Mouse (Mus musculus): Measurements from ENCODE around the gene Ttc36. TPM values are rescaled to one million over a fixed set of nuclear protein-coding genes. Genes with fewer than 3 reads are reported as not detected.
"Not testable (repeated sequence)": the region's sequence is repeated elsewhere in the genome, so short reads cannot be mapped to it uniquely, and the experiment has no call there.

Ttc36 gene
- polyA plus RNA-seq, 1 experiment from 2014 or later, result not detected

DNA sequence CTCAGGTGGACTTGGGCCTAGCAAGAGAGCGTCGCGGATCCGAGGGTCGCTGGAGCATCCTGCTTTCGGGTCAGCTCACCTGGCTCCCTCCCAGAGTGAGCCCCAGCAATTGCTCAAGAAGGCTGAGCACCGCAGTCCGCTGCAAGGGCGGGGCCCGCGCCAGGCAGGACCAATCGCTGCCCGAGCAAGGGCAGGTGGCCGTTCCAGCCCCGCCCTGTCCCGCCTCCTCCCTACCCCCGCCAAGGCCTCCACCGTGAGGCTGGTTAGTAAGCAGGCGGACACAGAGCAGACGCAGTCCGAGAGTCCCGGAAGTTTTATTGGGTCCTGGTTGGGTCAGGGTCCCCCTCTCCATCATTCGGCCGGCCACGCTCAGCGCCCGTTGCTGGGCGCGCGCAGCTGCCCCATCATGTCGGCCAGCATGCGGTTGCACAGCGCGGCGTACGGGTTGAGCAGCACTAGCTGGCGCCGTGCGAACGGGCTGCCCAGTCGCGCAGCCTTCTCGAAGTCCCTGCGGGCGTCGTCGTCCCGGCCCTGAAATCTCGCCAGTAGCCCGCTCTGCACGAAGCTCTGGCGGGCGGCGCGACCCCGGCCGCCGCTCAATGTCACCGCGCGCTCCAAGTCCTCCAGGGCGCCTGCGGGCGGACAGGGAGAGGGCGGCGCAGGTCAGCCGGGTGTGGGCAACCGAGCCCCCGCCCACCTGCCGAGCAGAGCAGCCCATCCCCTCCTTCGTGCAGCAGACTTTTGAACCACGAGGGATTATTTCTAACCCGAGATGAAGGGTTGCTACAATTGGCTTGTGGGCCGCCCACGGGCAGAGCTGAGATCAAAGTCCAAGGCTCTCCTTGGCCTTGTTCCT is 3.5 kb downstream of the Ttc36 start, which contains the start of gene Tmem25:
TSS of gene Tmem25 (minus strand) at position 206 of the 856 bp plus-strand sequence.
- peak within 1 kb of the TSS; percentile 85 for H3K4me2 ChIP-seq (ENCODE audit: low read length)
- H3K9ac ChIP-seq (replicated peaks; ENCODE audit: low read depth, low read length), result peak within 1 kb of the TSS; percentile 69
- under 1% methylated on average over 75 of the region's 75 CpGs for WGBS
- H3K4me1 ChIP-seq (replicated peaks; ENCODE audit: control insufficient read depth, insufficient read depth, low read length), result peaks cover 13% of the 10 kb centered on the region
- H3K27ac ChIP-seq (ENCODE audit: low read length), result 0 out of 2 replicates have a peak within 1 kb of the TSS, but pooled peaks have one; percentile 10
- H3K9me3 ChIP-seq (ENCODE audit: control insufficient read depth, low read length), result no peaks in the 10 kb centered on the region
- peak; percentile 98 for ATAC-seq
- H3K36me3 ChIP-seq (ENCODE audit: control insufficient read depth, insufficient read depth), result no peaks in the 10 kb centered on the region
- peak within 1 kb of the TSS; percentile 64 for H3K4me3 ChIP-seq (replicated peaks; ENCODE audit: low read length)
- no peaks in the 10 kb centered on the region for H3K27me3 ChIP-seq (replicated peaks; ENCODE audit: control insufficient read depth, insufficient read depth, low read length)

DNA sequence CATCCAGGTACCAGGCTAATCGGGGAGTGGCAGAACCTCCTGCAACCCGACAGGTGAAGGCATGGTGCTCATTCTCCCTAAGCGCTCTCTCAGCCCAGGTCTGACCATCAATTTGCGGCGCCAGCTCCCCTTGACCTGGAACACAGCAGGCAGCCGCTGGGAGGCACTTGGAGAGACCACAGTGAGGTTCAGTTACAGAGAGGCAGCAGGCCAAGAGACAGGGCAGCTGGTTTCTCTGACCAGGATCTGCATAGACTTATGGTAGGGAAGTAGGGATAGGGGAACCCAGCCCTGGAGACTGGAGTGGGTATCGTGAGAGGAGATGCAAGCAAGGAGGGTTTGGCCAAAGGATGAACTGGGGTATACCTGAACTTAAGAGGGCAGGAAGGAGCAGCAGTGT is 4.6 kb downstream of the Ttc36 start:
- Histone ChIP-seq H3K36me3 (ENCODE audit: control insufficient read depth, insufficient read depth) (no peaks in the 10 kb centered on the region), H3K9ac (replicated peaks; ENCODE audit: low read depth, low read length) (no peak overlapping the region), H3K4me1 (replicated peaks; ENCODE audit: control insufficient read depth, insufficient read depth, low read length) (peaks cover 13% of the 10 kb centered on the region), H3K9me3 (ENCODE audit: control insufficient read depth, low read length) (no peaks in the 10 kb centered on the region), H3K4me2 (ENCODE audit: low read length) (peak overlapping the region; percentile 85), H3K27ac (ENCODE audit: low read length) (no peak overlapping the region), H3K4me3 (replicated peaks; ENCODE audit: low read length) (peak overlapping the region; percentile 64; the same call in 1 of the 2 replicates), H3K27me3 (replicated peaks; ENCODE audit: control insufficient read depth, insufficient read depth, low read length) (no peaks in the 10 kb centered on the region)
- WGBS, result 42% methylated on average over 7 of the region's 7 CpGs
- ATAC-seq, result no peak

DNA sequence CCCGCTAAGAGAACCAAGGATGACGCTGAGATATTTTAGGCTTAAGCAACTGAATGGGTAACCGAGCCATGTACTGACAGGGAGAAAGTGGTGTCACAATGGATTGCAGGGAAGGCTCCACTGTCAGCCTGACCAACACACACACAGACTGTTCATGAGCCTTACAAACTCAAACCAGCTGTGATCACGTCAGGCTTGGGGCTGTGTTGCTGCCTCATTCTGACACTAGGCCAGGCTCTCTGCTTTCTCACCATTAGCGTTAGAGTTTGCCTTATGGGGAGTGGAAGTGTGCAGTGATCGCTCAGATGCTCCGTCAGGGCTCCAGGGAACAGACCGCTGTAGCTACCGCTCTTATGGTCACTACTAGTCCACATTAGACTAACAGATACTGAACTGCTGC is 10.0 kb downstream of the Ttc36 start:
- Histone ChIP-seq H3K9me3 (ENCODE audit: control insufficient read depth, low read length) (no peaks in the 10 kb centered on the region), H3K4me3 (replicated peaks; ENCODE audit: low read length) (no peak overlapping the region), H3K27me3 (replicated peaks; ENCODE audit: control insufficient read depth, insufficient read depth, low read length) (no peaks in the 10 kb centered on the region), H3K4me2 (ENCODE audit: low read length) (no peak overlapping the region), H3K27ac (ENCODE audit: low read length) (no peak overlapping the region), H3K9ac (replicated peaks; ENCODE audit: low read depth, low read length) (no peak overlapping the region), H3K4me1 (replicated peaks; ENCODE audit: control insufficient read depth, insufficient read depth, low read length) (no peaks in the 10 kb centered on the region), H3K36me3 (ENCODE audit: control insufficient read depth, insufficient read depth) (peaks cover 29% of the 10 kb centered on the region)
- 87% methylated on average over 9 of the region's 9 CpGs for WGBS
- ATAC-seq, result no peak

DNA sequence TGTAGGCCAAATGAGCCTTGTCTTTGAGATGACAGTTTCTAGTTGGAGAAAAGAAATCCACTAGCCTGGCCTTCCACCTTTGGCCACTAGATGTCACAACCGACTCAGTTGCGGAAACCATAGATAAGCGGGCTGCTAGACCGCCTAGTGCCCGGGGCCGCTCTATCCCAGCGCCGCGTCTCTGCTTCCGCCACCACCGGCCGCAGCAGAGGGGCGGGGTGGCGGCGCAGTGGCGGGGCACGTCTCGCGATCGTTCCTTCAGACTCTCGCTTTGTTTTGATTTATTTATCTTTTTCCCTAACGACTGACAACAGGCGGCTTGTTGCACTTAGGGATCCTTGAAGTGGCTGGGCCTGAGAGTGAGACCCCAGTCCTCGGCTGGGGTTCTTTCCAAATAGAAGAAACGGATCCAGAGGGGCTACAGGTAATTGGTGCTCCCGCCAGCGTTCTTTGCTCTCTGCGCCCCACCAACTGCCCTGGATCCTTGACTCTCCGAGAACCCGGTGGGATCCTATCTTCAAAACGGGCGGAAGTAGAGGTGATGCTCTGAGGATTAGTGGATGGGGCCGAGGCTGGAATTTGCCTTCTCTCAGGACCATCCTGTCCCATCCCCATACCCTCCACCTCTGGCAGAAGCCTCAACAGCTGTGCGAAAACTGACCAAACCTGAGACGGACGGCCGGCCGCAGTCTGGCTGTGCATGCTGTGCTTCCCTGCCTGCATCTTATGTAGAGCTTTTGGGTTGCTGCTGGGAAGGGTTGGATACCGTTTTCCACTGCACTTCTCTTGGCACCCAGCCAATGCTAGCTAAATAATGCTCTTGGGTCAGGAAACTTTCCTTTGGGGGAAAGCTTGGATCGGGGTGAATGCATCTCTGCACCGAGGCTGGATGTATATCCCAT is 29.9 kb downstream of the Ttc36 start:
- Histone ChIP-seq H3K4me3 (replicated peaks; ENCODE audit: low read length) (peak overlapping the region; percentile 52), H3K4me2 (ENCODE audit: low read length) (peak overlapping the region; percentile 92), H3K27ac (ENCODE audit: low read length) (peak overlapping the region; percentile 81), H3K36me3 (ENCODE audit: control insufficient read depth, insufficient read depth) (0 out of 2 replicates have a peak, but pooled peaks cover 4% of the 10 kb centered on the region), H3K9ac (replicated peaks; ENCODE audit: low read depth, low read length) (peak overlapping the region; percentile 66), H3K9me3 (ENCODE audit: control insufficient read depth, low read length) (no peaks in the 10 kb centered on the region), H3K27me3 (replicated peaks; ENCODE audit: control insufficient read depth, insufficient read depth, low read length) (no peaks in the 10 kb centered on the region), H3K4me1 (replicated peaks; ENCODE audit: control insufficient read depth, insufficient read depth, low read length) (peaks cover 9% of the 10 kb centered on the region)
- ATAC-seq, result peak; percentile 100
- WGBS, result 0% methylated on average over 41 of the region's 41 CpGs

DNA sequence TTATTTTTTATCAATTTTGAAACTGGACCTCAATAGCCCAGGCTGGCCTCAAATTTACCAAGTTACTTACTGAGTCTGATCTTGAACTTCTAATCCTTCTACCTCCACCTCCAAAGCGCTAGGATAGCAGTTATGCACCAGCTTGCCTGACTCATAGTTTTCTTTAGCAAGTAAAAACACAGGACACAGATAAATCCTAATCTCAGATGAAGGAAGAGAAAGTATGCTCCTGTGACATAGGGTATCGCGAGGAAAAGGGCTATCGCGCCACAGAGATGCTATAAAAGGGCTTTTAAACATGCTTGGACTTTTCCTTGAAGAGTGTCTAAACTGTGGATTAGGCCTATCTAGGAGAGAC is 30.5 kb downstream of the Ttc36 start:
- no peak for ATAC-seq
- Histone ChIP-seq H3K4me2 (ENCODE audit: low read length) (no peak overlapping the region), H3K4me1 (replicated peaks; ENCODE audit: control insufficient read depth, insufficient read depth, low read length) (peaks cover 9% of the 10 kb centered on the region), H3K9ac (replicated peaks; ENCODE audit: low read depth, low read length) (no peak overlapping the region), H3K27ac (ENCODE audit: low read length) (no peak overlapping the region), H3K4me3 (replicated peaks; ENCODE audit: low read length) (no peak overlapping the region), H3K36me3 (ENCODE audit: control insufficient read depth, insufficient read depth) (0 out of 2 replicates have a peak, but pooled peaks cover 4% of the 10 kb centered on the region), H3K27me3 (replicated peaks; ENCODE audit: control insufficient read depth, insufficient read depth, low read length) (no peaks in the 10 kb centered on the region), H3K9me3 (ENCODE audit: control insufficient read depth, low read length) (no peaks in the 10 kb centered on the region)
- 22% methylated on average over 5 of the region's 5 CpGs for WGBS

DNA sequence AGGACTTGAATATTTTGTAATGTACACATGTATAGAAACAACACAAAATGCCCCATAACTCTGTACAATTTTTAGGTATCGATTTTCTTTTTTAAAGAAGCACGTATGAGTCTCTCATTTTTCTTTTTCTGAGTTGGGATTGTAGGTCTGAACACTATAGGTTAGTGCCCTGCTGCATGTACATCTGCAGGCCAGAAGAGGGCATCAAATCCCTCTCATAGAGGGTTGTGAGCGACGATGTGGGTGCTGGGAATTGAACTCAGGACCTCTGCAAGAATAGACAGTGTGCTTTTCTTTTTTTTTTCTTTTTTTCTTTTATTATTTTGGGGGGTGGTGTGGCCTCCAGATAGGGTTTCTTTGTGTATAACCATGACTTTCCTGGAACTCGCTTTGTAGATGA is 31.5 kb downstream of the Ttc36 start:
- H3K4me2 ChIP-seq (ENCODE audit: low read length), result no peak overlapping the region
- WGBS, result 92% methylated on average over 5 of the region's 5 CpGs
- H3K27me3 ChIP-seq (replicated peaks; ENCODE audit: control insufficient read depth, insufficient read depth, low read length), result no peaks in the 10 kb centered on the region
- no peak overlapping the region for H3K4me3 ChIP-seq (replicated peaks; ENCODE audit: low read length)
- H3K4me1 ChIP-seq (replicated peaks; ENCODE audit: control insufficient read depth, insufficient read depth, low read length), result peaks cover 11% of the 10 kb centered on the region
- H3K9me3 ChIP-seq (ENCODE audit: control insufficient read depth, low read length), result no peaks in the 10 kb centered on the region
- 0 out of 2 replicates have a peak, but pooled peaks cover 2% of the 10 kb centered on the region for H3K36me3 ChIP-seq (ENCODE audit: control insufficient read depth, insufficient read depth)
- no peak overlapping the region for H3K9ac ChIP-seq (replicated peaks; ENCODE audit: low read depth, low read length)
- ATAC-seq, result no peak
- H3K27ac ChIP-seq (ENCODE audit: low read length), result no peak overlapping the region

DNA sequence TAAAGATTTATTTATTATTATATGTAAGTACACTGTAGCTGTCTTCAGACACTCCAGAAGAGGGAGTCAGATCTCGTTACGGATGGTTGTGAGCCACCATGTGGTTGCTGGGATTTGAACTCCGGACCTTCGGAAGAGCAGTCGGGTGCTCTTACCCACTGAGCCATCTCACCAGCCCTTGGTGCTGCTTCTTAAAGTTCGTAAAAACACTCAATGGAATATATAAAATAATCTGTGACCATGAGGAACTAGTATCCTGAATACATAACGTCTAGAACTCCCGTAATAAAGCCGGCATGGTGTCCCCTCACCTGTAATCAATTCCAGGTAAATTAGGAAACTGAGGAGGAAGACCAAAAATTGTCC is 34.9 kb downstream of the Ttc36 start:
- Histone ChIP-seq H3K4me3 (replicated peaks; ENCODE audit: low read length) (peak overlapping the region; percentile 90), H3K4me2 (ENCODE audit: low read length) (peak overlapping the region; percentile 23), H3K4me1 (replicated peaks; ENCODE audit: control insufficient read depth, insufficient read depth, low read length) (peaks cover 17% of the 10 kb centered on the region)
- H3K27me3 ChIP-seq (replicated peaks; ENCODE audit: control insufficient read depth, insufficient read depth, low read length); H3K9ac ChIP-seq (replicated peaks; ENCODE audit: low read depth, low read length); ATAC-seq; H3K9me3 ChIP-seq (ENCODE audit: control insufficient read depth, low read length); H3K36me3 ChIP-seq (ENCODE audit: control insufficient read depth, insufficient read depth); H3K27ac ChIP-seq (ENCODE audit: low read length): not testable (repeated sequence)
- WGBS, result 47% methylated on average over 7 of the region's 9 CpGs

DNA sequence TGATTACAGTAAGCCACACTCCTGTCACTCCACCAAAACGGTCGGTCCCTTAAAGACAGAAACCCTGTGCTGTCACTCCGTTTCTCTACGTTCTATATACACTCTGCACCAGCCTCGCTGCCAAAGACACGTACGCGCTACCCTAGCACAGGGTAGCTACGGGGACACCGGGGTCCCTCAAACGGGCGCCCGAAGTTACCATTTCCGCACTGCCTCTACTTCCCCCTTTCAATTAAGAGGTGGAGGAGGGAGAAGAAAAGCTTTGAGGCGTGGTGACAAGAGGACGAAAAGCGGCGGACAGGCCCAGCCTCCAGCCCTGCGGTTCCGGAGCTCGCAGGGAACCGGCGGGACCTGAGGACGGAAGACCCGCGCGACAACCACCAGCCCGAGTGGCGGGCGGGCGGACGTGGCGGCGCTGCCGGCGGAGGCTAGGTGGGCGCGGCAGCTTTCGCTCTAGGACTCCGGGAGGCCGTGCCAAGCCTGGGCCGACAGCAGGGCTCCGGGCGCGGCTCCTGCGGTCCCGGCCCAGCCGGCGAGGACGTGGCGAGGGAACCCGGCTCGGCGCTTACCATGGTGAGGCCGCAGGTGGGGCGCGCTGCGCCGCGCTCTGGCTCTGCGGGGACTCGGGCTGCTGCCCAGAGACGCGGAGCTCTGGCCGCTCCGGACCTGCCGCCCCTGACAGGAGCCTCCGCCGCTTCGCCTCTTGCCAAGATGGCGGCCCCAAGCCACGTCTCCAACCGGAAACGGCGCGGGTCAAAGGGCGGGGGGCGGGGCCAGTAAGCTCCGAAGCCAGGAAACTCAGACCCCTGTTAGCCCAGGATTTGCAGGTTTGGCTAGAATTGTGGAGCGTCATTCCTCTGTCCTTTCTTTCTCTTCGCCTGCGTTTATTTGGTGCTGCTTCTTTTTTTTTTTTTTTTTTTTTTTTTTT is 35.5 kb downstream of the Ttc36 start, which contains the start of the genes Arcn1 and Ift46:
TSS of gene Arcn1 (minus strand) at position 745 of the 928 bp plus-strand sequence.
TSS of gene Ift46 (plus strand) at position 808 of the 928 bp plus-strand sequence.
- Histone ChIP-seq H3K36me3 (ENCODE audit: control insufficient read depth, insufficient read depth) (no peaks in the 10 kb centered on the region), H3K9me3 (ENCODE audit: control insufficient read depth, low read length) (no peaks in the 10 kb centered on the region), H3K4me1 (replicated peaks; ENCODE audit: control insufficient read depth, insufficient read depth, low read length) (peaks cover 17% of the 10 kb centered on the region), H3K27me3 (replicated peaks; ENCODE audit: control insufficient read depth, insufficient read depth, low read length) (no peaks in the 10 kb centered on the region), H3K9ac (replicated peaks; ENCODE audit: low read depth, low read length) (peak within 1 kb of the TSS; percentile 95), H3K4me3 (replicated peaks; ENCODE audit: low read length) (peak within 1 kb of the TSS; percentile 90), H3K4me2 (ENCODE audit: low read length) (peak within 1 kb of the TSS; percentile 91), H3K27ac (ENCODE audit: low read length) (peak within 1 kb of the TSS; percentile 93)
- under 1% methylated on average over 82 of the region's 82 CpGs for WGBS
- peak; percentile 90 for ATAC-seq
